Mouse (Mus musculus): ENCODE measurements at regions not wholly inside any gene's neighbourhood (a gene's known extent, or its start where the extent isn't known, plus 50 kb on each side); places are given as distances from the start of the nearest gene placed in this dataset.
A peak's percentile ranks its signal among the peaks of the same experiment; 100 is the strongest.

- Histone ChIP-seq H3K27ac (ENCODE audit: control insufficient read depth, low read depth, low read length) (no peak overlapping the region), H3K4me1 (ENCODE audit: control insufficient read depth in 1 of 2, insufficient read depth in 2 of 2, low read length in 2 of 2) (peaks cover 0 to 2% of the 10 kb centered on the region in 2 experiments; a peak in 1 of 4 replicates), H3K4me3 (ENCODE audit: control insufficient read depth in 1 of 2, insufficient read depth in 1 of 2, low read depth in 2 of 2, low read length in 2 of 2) (no peak overlapping the region), H3K27me3 (ENCODE audit: control insufficient read depth in 1 of 2, insufficient read depth in 2 of 2, low read length in 2 of 2) (no peaks in the 10 kb centered on the region), H3K36me3 (ENCODE audit: control insufficient read depth in 1 of 2, insufficient read depth in 2 of 2, low read length in 2 of 2) (no peaks in the 10 kb centered on the region), H3K79me2 (ENCODE audit: control insufficient read depth, insufficient read depth, low read length, poor library complexity) (no peaks in the 10 kb centered on the region), H3K9me3 (replicated peaks; ENCODE audit: insufficient read depth, low read length) (no peaks in the 10 kb centered on the region), H3K9ac (ENCODE audit: control insufficient read depth, low read depth, low read length, poor library complexity, severe bottlenecking) (no peak overlapping the region)
- peak; percentile 66 for DNase-seq (ENCODE audit: low read depth, low spot score)
- TF ChIP-seq MXI1 (IDR thresholded peaks at IDR 0.05; ENCODE audit: low read depth, low read length), result no peak
- peak; percentile 82 for TF ChIP-seq ZC3H11A (IDR thresholded peaks at IDR 0.05; ENCODE audit: low read depth, low read length)
- TF ChIP-seq RAD21 (IDR thresholded peaks at IDR 0.05; ENCODE audit: low read depth, low read length), result peak; percentile 77
- peak; percentile 77 for TF ChIP-seq ZNF384 (IDR thresholded peaks at IDR 0.05; ENCODE audit: low read depth, low read length)
- peak; percentile 83 for TF ChIP-seq SMC3 (IDR thresholded peaks at IDR 0.05; ENCODE audit: low read depth, low read length)
- peak; percentile 28 to 73 (median 60); a peak in 5 of 6 replicates for TF ChIP-seq CTCF (IDR thresholded peaks at IDR 0.05 in 2 of 3, conservative IDR thresholded peaks at IDR 0.05 in 1 of 3; ENCODE audit: control insufficient read depth in 1 of 3, insufficient read depth in 1 of 3, low read depth in 2 of 3, low read length in 3 of 3, poor library complexity in 1 of 3, severe bottlenecking in 1 of 3)
- no peak for TF ChIP-seq USF2 (IDR thresholded peaks at IDR 0.05; ENCODE audit: borderline replicate concordance in 1 of 2, insufficient read depth in 1 of 2, low read depth in 1 of 2, low read length in 2 of 2)
- TF ChIP-seq MAFK (IDR thresholded peaks at IDR 0.05; ENCODE audit: borderline replicate concordance, low read depth, low read length), result no peak
- TF ChIP-seq E2F4 (IDR thresholded peaks at IDR 0.05; ENCODE audit: borderline replicate concordance, low read depth, low read length), result no peak
Observed at GRCm38 (mm10) chr1:95397188-95397587, 83.8 kb downstream of the Fam174a start.

- Histone ChIP-seq H3K4me3 (ENCODE audit: control insufficient read depth in 1 of 2, insufficient read depth in 1 of 2, low read depth in 2 of 2, low read length in 2 of 2) (no peak overlapping the region), H3K79me2 (ENCODE audit: control insufficient read depth, insufficient read depth, low read length, poor library complexity) (no peaks in the 10 kb centered on the region), H3K9me3 (replicated peaks; ENCODE audit: insufficient read depth, low read length) (no peaks in the 10 kb centered on the region), H3K4me1 (ENCODE audit: control insufficient read depth in 1 of 2, insufficient read depth in 2 of 2, low read length in 2 of 2) (peaks cover 0 to 2% of the 10 kb centered on the region in 2 experiments; a peak in 1 of 4 replicates), H3K9ac (ENCODE audit: control insufficient read depth, low read depth, low read length, poor library complexity, severe bottlenecking) (no peak overlapping the region), H3K27ac (ENCODE audit: control insufficient read depth, low read depth, low read length) (no peak overlapping the region), H3K27me3 (ENCODE audit: control insufficient read depth in 1 of 2, insufficient read depth in 2 of 2, low read length in 2 of 2) (no peaks in the 10 kb centered on the region), H3K36me3 (ENCODE audit: control insufficient read depth in 1 of 2, insufficient read depth in 2 of 2, low read length in 2 of 2) (no peaks in the 10 kb centered on the region)
- no peak for DNase-seq (ENCODE audit: low read depth, low spot score)
- TF ChIP-seq ELF1 (IDR thresholded peaks at IDR 0.05; ENCODE audit: low read depth, low read length), result no peak
- no peak for TF ChIP-seq MEF2A (IDR thresholded peaks at IDR 0.05; ENCODE audit: extremely low read depth, insufficient replicate concordance, low read depth, low read length, poor library complexity, severe bottlenecking)
- no peak for TF ChIP-seq TCF12 (IDR thresholded peaks at IDR 0.05; ENCODE audit: low read depth, low read length)
- no peak for TF ChIP-seq NELFE (IDR thresholded peaks at IDR 0.05; ENCODE audit: low read depth, low read length)
- TF ChIP-seq CTCF (IDR thresholded peaks at IDR 0.05 in 2 of 3, conservative IDR thresholded peaks at IDR 0.05 in 1 of 3; ENCODE audit: control insufficient read depth in 1 of 3, insufficient read depth in 1 of 3, low read depth in 2 of 3, low read length in 3 of 3, poor library complexity in 1 of 3, severe bottlenecking in 1 of 3), result no peak
Observed at GRCm38 (mm10) chr1:95399764-95400163, 86.3 kb downstream of the Fam174a start.

GRCm38 (mm10) chr1:95422253-95422652 lies 108.8 kb downstream of the Fam174a start:
- H3K9me3 ChIP-seq (replicated peaks; ENCODE audit: insufficient read depth, low read length), result no peaks in the 10 kb centered on the region
- H3K4me1 ChIP-seq (ENCODE audit: control insufficient read depth in 1 of 2, insufficient read depth in 2 of 2, low read length in 2 of 2), result no peaks in the 10 kb centered on the region
- no peaks in the 10 kb centered on the region for H3K27me3 ChIP-seq (ENCODE audit: control insufficient read depth in 1 of 2, insufficient read depth in 2 of 2, low read length in 2 of 2)
- H3K36me3 ChIP-seq (ENCODE audit: control insufficient read depth in 1 of 2, insufficient read depth in 2 of 2, low read length in 2 of 2), result no peaks in the 10 kb centered on the region
- no peak overlapping the region for H3K4me3 ChIP-seq (ENCODE audit: control insufficient read depth in 1 of 2, insufficient read depth in 1 of 2, low read depth in 2 of 2, low read length in 2 of 2)
- DNase-seq (ENCODE audit: low read depth, low spot score), result no peak
- H3K27ac ChIP-seq (ENCODE audit: control insufficient read depth, low read depth, low read length), result no peak overlapping the region
- no peak overlapping the region for H3K9ac ChIP-seq (ENCODE audit: control insufficient read depth, low read depth, low read length, poor library complexity, severe bottlenecking)
- no peaks in the 10 kb centered on the region for H3K79me2 ChIP-seq (ENCODE audit: control insufficient read depth, insufficient read depth, low read length, poor library complexity)
- TF ChIP-seq BHLHE40 (IDR thresholded peaks at IDR 0.05; ENCODE audit: borderline replicate concordance, low read depth, low read length) (no peak), NRF1 (IDR thresholded peaks at IDR 0.05; ENCODE audit: insufficient read depth, low read depth, low read length, poor library complexity, severe bottlenecking) (no peak), ETS1 (IDR thresholded peaks at IDR 0.05; ENCODE audit: low read depth, low read length) (no peak), JUND (IDR thresholded peaks at IDR 0.05; ENCODE audit: low read depth, low read length) (no peak), GATA1 (IDR thresholded peaks at IDR 0.05; ENCODE audit: low read depth, low read length) (no peak), POLR2AphosphoS2 (IDR thresholded peaks at IDR 0.05; ENCODE audit: low read length) (no peak), SMC3 (IDR thresholded peaks at IDR 0.05; ENCODE audit: low read depth, low read length) (no peak), USF1 (IDR thresholded peaks at IDR 0.05; ENCODE audit: low read depth, low read length) (no peak), MYC (IDR thresholded peaks at IDR 0.05; ENCODE audit: low read depth, low read length) (no peak), KAT2A (conservative IDR thresholded peaks at IDR 0.05; ENCODE audit: low read depth, low read length) (no peak), MYB (IDR thresholded peaks at IDR 0.05; ENCODE audit: low read depth, low read length) (no peak), MAZ (IDR thresholded peaks at IDR 0.05; ENCODE audit: low read depth, low read length) (no peak), POLR2AphosphoS5 (IDR thresholded peaks at IDR 0.05; ENCODE audit: borderline replicate concordance, low read depth, low read length) (no peak), ZMIZ1 (IDR thresholded peaks at IDR 0.05; ENCODE audit: low read depth, low read length) (no peak)
